Mouse (Mus musculus) limb, embryonic 13.5 days (tissue): ENCODE measurements around the gene Atrn. TPM values are rescaled to one million over a fixed set of nuclear protein-coding genes. Genes with fewer than 3 reads are reported as not detected.
"Not testable (repeated sequence)": the region's sequence is repeated elsewhere in the genome, so short reads cannot be mapped to it uniquely, and the experiment has no call there.

Experiments
- ATAC-seq: fragments of 200-750 bp; cut with Nextera tagmentation; 2 replicates; pipeline ENCODE4 v1.8.0; 2017; ENCODE audit warnings: low read depth, moderate number of reproducible peaks, moderate TSS enrichment; ENCODE audit not compliant: low FRiP score
- H3K27ac ChIP-seq: fragments of 300-500 bp; sonication (generic); 2 replicates; pipeline ENCODE4 v1.5.1; 2015; ENCODE audit warnings: inconsistent platforms, mild to moderate bottlenecking, moderate library complexity
- H3K27me3 ChIP-seq: fragments of 300-500 bp; sonication (generic); 2 replicates; pipeline ENCODE4 v1.6.1; 2015; ENCODE audit warnings: mild to moderate bottlenecking, inconsistent platforms
- H3K36me3 ChIP-seq: fragments of 300-500 bp; sonication (generic); 2 replicates; pipeline ENCODE4 v1.6.1; 2015; ENCODE audit warnings: inconsistent platforms, mild to moderate bottlenecking, moderate library complexity
- H3K4me1 ChIP-seq: fragments of 300-500 bp; sonication (generic); 2 replicates; pipeline ENCODE4 v1.6.1; 2015; ENCODE audit warnings: inconsistent platforms
- H3K4me2 ChIP-seq: fragments of 300-500 bp; sonication (generic); replicated peaks from 2 replicates; pipeline ENCODE4 v1.6.1; 2015; ENCODE audit warnings: inconsistent platforms, mild to moderate bottlenecking, moderate library complexity
- H3K4me3 ChIP-seq: fragments of 300-500 bp; sonication (generic); 2 replicates; pipeline ENCODE4 v1.5.1; 2015; ENCODE audit warnings: moderate library complexity, mild to moderate bottlenecking, inconsistent platforms
- H3K9ac ChIP-seq: fragments of 300-500 bp; sonication (generic); 2 replicates; pipeline ENCODE4 v1.6.1; 2015; ENCODE audit warnings: mild to moderate bottlenecking, inconsistent platforms
- H3K9me3 ChIP-seq: fragments of 300-500 bp; sonication (generic); 2 replicates; pipeline ENCODE4 v1.6.1; 2016; ENCODE audit warnings: inconsistent platforms
- WGBS: fragments of 180-500 bp; shearing (Covaris S2); methylation state at CpG from one replicate; pipeline ENCODE4 v1.1.7; 2015; 5-methylcytosine and 5-hydroxymethylcytosine counted together
- polyA plus RNA-seq: library from polyadenylated mRNA; unstranded; fragments of >200 nt; fragmentation: Nextera tagmentation; extraction: Ambion mirVana; gene quantifications from 2 replicates; pipeline ENCODE4 v1.2.1, GENCODE M21; 2015

The Atrn gene
- polyA plus RNA-seq, 1 experiment from 2014 or later: 8.5 TPM

DNA sequence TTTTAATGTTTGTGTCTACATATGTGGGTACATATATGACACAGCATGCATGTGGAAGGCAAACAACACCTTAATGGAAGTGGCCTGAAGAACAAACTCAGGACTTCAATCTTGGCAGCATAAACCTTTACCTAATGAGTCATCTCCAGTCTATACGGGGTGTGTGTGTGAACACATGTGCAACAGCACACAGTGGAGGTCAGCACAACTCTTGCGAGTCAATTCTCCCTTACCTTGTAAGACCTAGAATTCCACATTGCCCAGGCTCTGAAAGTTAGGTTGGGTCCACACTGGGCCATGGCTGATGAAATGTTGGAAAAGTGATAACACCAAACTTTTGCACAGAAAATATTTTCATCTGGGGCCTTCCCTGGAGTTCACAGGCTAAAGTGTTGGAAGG lies 124.3 kb downstream of the Atrn start:
- no peak overlapping the region for H3K4me2 ChIP-seq
- no peak for ATAC-seq
- peaks cover 24% of the 10 kb centered on the region for H3K36me3 ChIP-seq
- no peaks in the 10 kb centered on the region for H3K27me3 ChIP-seq
- 83% methylated on average over 2 of the region's 2 CpGs for WGBS
- no peak overlapping the region for H3K9ac ChIP-seq
- no peak overlapping the region for H3K4me3 ChIP-seq
- no peaks in the 10 kb centered on the region for H3K4me1 ChIP-seq
- no peak overlapping the region for H3K27ac ChIP-seq
- peaks cover 9% of the 10 kb centered on the region; the same call in 1 of the 2 replicates for H3K9me3 ChIP-seq

DNA sequence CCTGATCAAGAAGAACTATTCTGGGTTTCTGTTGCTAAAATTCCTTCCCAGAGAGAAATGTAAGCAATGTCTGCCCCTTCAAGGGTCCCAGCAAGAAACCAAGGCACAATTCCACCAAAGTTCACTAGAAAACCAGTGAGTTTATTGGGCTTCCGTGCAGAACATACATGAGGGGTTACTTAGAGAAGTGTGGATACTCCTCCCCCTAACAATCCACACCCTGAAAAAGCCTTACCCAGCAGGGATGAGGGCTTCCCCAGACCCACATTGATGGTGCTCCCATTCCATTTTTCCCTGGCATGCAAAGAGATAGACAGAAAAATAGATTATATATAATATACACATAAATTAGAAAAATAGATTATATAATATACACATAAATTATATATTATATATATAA lies 124.7 kb downstream of the Atrn start:
- Histone ChIP-seq H3K4me1 (no peaks in the 10 kb centered on the region), H3K9ac (no peak overlapping the region), H3K27me3 (no peaks in the 10 kb centered on the region), H3K4me2 (no peak overlapping the region), H3K4me3 (no peak overlapping the region), H3K36me3 (peaks cover 19% of the 10 kb centered on the region), H3K9me3 (peaks cover 9% of the 10 kb centered on the region; the same call in 1 of the 2 replicates), H3K27ac (no peak overlapping the region)
- WGBS: 78% methylated on average over 1 of the region's 1 CpGs
- no peak for ATAC-seq

DNA sequence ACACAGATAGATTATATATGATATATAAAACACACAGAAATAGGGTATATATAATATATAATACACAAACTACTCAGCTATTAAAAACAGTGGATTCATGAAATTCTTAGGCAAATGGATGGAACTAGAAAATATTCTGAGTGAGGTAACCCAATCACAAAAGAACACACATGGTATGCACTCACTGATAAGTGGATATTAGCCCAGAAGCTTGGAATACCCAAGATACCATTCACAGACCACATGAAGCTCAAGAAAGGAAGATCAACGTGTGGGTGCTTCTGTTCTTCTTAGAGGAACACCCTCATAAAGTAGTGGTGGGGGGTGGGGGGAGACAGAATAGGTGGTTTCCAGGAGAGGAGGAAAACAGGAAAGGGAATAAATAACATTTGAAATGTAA lies 125.1 kb downstream of the Atrn start:
- not testable (repeated sequence) for H3K4me2 ChIP-seq, ATAC-seq, H3K9ac ChIP-seq, H3K27me3 ChIP-seq, H3K4me3 ChIP-seq, H3K27ac ChIP-seq, H3K4me1 ChIP-seq, H3K9me3 ChIP-seq
- WGBS: 61% methylated on average over 1 of the region's 1 CpGs
- peaks cover 15% of the 10 kb centered on the region for H3K36me3 ChIP-seq

DNA sequence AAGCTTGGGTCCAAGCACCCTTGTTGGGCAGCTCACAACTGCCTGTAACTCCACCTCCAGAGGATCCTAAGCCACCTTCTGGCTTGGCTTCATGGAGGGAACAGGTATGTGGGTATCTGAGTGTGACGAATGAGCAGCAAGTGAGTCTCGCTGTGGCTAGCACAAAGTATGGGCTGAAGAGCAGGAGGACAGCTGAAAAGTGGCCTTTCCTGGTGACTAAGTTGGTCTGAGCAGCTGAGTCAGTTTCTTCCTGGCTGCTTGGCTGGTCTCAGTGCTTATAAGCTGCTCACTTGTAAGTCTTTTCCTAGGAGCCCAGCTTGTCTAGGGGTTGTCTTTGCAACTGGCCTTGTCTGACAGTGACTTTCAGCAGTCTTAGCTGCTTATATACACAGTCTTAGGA lies 130.0 kb downstream of the Atrn start:
- no peaks in the 10 kb centered on the region for H3K36me3 ChIP-seq
- H3K27me3 ChIP-seq: peaks cover 23% of the 10 kb centered on the region
- H3K4me3 ChIP-seq: no peak overlapping the region
- H3K4me1 ChIP-seq: peaks cover 25% of the 10 kb centered on the region
- WGBS: 84% methylated on average over 2 of the region's 2 CpGs
- H3K27ac ChIP-seq: no peak overlapping the region
- H3K9me3 ChIP-seq: peaks cover 9% of the 10 kb centered on the region; the same call in 1 of the 2 replicates
- H3K4me2 ChIP-seq: no peak overlapping the region
- ATAC-seq: no peak
- H3K9ac ChIP-seq: no peak overlapping the region

DNA sequence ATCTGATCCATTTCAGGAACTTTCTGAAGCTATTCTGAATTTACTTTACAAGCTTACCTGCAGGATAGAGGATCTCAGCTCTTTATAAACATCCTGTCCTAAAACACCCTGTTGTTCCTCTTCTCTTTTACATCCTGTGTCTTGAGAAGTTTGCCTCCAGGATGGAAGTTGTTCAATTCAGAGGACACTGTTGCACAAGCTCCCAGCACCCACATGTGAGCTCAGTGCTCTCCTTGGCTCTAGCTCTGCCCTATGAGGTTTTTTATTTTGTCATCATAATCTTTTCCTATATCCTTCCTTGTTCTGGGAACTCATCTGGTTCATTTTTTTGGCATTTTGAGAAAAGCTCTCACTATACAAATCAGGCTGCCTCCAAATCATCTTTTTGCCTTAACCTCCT lies 130.5 kb downstream of the Atrn start:
- Histone ChIP-seq H3K27ac (no peak overlapping the region), H3K4me2 (no peak overlapping the region), H3K4me1 (peaks cover 29% of the 10 kb centered on the region), H3K4me3 (no peak overlapping the region), H3K27me3 (peaks cover 28% of the 10 kb centered on the region), H3K9ac (no peak overlapping the region), H3K9me3 (peaks cover 9% of the 10 kb centered on the region; the same call in 1 of the 2 replicates), H3K36me3 (no peaks in the 10 kb centered on the region)
- no peak for ATAC-seq

DNA sequence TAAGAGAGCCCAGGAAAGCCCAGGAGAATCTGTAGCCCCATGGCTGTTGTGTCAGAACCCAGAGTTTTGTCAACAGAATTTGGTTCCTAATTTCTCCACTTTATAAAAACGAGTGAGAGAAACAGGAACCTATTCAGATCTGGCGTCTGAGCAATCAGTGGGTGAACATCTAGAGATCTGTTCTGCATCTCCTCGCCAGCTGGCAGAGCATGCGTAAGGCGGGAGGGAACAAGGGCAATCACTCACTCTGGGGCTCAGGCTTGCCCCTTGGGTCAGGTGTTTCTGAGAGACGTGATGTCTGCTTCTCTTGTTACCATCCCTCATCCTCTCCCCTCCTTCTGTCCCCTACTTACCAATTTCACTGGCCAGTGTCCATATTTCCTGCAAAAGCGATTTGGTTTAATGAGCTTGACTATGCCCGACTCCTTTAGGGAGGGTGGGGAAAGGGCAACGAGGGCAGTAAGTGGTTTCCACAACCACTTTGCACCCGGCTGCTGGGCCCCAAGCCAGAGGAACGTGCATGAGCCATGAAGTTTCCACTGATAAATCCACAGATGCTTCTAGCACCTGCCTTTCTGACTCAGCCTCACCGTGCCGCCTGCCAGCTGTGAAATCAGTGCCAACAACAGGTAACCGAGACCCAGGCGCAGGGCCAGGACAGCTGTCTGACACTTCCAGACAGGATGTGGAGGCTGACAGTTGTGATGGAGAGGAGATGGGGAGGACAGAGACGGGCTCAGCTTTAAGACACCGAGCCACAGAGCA lies 131.1 kb downstream of the Atrn start:
- peak; percentile 49 for ATAC-seq
- no peak overlapping the region for H3K9ac ChIP-seq

DNA sequence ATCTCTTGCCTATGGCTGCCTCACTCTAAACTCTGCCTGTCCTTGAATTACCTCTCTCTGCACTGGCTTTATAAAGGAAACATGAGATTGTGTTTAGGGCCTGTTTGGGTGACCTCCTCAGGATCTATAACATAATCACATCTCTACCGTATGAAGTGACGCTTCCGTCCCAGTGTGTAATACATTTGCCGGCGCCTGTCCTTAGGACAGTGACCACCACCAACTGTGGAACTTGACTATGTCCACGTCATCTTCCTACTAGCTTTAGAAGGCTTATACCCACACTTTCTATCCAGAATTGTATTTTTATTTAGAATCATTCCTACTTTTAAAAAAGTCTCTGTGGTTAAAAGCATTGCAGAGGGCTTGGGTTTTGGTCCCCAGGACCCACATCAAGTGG lies 131.9 kb downstream of the Atrn start:
- Histone ChIP-seq H3K4me3 (no peak overlapping the region), H3K4me1 (peaks cover 31% of the 10 kb centered on the region), H3K36me3 (no peaks in the 10 kb centered on the region), H3K27me3 (peaks cover 42% of the 10 kb centered on the region), H3K9ac (no peak overlapping the region), H3K27ac (no peak overlapping the region), H3K4me2 (no peak overlapping the region), H3K9me3 (peaks cover 8% of the 10 kb centered on the region; the same call in 1 of the 2 replicates)
- ATAC-seq: no peak
- WGBS: 81% methylated on average over 6 of the region's 6 CpGs

More for the DNA sequence above, 131.1 kb downstream of the Atrn start:
- no peak overlapping the region for H3K27ac ChIP-seq
- peaks cover 9% of the 10 kb centered on the region; the same call in 1 of the 2 replicates for H3K9me3 ChIP-seq
- no peak overlapping the region for H3K4me2 ChIP-seq
- H3K27me3 ChIP-seq: peaks cover 34% of the 10 kb centered on the region
- WGBS: 44% methylated on average over 17 of the region's 17 CpGs
- H3K36me3 ChIP-seq: no peaks in the 10 kb centered on the region
- peaks cover 31% of the 10 kb centered on the region for H3K4me1 ChIP-seq
- no peak overlapping the region for H3K4me3 ChIP-seq

DNA sequence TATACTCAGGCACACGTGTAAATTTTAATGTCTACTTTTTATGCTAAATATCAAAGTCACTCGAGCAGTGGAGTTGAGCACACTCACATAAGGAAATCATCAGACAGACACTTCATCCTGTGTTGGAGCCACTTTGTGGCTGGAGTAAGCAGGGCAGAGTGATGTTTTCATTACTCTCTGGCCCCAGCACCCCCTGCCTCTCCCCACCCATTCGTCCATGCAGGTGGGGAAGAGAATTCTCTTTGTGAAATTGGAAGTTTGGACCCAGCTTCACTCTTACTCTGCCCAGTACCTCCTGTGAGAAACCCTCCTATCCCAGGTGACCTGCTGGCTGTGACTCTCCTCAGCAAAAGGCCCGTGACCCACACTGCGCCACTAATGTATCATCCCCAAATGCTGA lies 132.4 kb downstream of the Atrn start:
- Histone ChIP-seq H3K9ac (no peak overlapping the region), H3K4me3 (no peak overlapping the region), H3K4me2 (no peak overlapping the region), H3K27ac (no peak overlapping the region), H3K36me3 (no peaks in the 10 kb centered on the region), H3K4me1 (peaks cover 31% of the 10 kb centered on the region), H3K9me3 (peaks cover 3% of the 10 kb centered on the region; the same call in 1 of the 2 replicates), H3K27me3 (peaks cover 45% of the 10 kb centered on the region)
- no peak for ATAC-seq
- WGBS: 74% methylated on average over 5 of the region's 5 CpGs

DNA sequence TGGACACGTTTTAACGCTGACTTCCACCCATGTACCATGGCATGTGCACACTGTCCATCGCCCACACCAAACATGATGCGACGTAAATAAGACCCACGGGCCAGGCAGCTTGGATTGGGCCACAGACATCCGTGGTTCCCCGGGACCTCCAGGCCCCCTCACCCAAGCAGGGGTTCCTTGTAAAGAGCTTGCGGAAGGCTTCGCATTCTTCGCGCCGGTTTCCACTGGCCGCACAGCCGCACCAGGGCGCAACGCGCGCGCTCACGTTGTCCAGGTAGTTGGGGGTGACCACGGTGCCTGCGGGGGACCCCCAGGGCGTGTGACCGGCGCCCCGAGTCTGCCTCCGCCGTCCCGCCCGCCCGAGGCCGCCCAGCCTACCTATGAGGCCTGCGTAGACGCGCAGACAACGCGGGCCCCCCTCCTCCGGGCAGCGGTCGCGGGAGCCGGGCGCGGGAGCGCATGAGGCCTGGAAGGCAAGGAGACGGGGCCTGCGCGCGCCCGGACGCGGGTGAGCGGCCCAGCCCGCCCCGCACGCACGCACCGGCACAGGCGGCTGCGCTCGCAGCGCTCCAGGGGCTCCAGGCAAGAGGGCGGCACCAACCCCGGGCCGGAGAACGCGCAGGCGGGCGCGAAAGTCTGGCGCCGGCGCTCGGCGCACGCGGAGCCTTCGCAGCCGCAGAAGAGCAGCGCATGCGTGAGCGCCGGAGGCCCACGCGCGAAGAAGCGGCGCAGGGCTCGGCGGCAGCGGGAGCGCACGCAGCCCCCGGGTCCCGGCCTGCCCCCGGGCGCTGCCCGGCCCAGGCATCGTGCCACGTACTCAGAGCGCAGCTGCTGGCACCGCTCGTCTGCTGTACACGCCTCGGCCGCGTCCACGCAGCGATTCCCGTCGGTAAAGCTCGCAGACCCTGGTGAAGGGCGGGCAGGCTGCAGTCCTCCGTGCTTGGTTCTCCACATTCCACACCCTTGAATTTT lies 134.8 kb downstream of the Atrn start:
- ATAC-seq: peak; percentile 68
- 3% methylated on average over 104 of the region's 115 CpGs for WGBS
- peak overlapping the region; percentile 83 for H3K9ac ChIP-seq
- peak overlapping the region; percentile 66 for H3K4me3 ChIP-seq
- peaks cover 45% of the 10 kb centered on the region for H3K27me3 ChIP-seq
- H3K36me3 ChIP-seq: no peaks in the 10 kb centered on the region
- no peaks in the 10 kb centered on the region for H3K9me3 ChIP-seq
- peaks cover 44% of the 10 kb centered on the region for H3K4me1 ChIP-seq
- no peak overlapping the region for H3K27ac ChIP-seq
- H3K4me2 ChIP-seq: peak overlapping the region; percentile 96

DNA sequence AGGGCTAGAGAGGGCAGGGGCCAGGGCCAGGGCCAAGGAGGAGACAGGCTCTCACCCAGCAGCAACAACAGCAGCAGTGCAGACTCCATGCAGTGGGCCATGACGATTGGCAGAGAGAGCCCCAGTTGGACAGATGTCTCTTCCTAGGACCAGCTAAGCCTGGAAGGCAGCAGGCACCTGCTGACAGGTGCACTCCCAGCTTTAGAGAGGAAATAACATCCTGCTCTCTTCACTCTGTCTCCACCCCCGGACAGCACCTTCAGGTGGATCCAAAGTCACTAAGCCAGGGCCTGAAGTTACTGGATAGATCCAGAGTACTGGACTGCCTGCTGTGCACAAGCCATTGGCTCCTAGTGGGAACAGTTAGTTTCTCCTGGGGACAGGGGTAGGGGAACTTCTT lies 136.7 kb downstream of the Atrn start, which contains the start of gene Gfra4:
Gene Gfra4 (minus strand): TSS at position 101 of the 400 bp plus-strand sequence.
- Histone ChIP-seq H3K36me3 (no peaks in the 10 kb centered on the region), H3K4me1 (peaks cover 38% of the 10 kb centered on the region), H3K27ac (no peak within 1 kb of the TSS), H3K27me3 (peaks cover 45% of the 10 kb centered on the region), H3K4me3 (peak within 1 kb of the TSS; percentile 66), H3K4me2 (peak within 1 kb of the TSS; percentile 96), H3K9me3 (no peaks in the 10 kb centered on the region), H3K9ac (peak within 1 kb of the TSS; percentile 83; the same call in 1 of the 2 replicates)
- 56% methylated on average over 2 of the region's 2 CpGs for WGBS
- ATAC-seq: no peak

DNA sequence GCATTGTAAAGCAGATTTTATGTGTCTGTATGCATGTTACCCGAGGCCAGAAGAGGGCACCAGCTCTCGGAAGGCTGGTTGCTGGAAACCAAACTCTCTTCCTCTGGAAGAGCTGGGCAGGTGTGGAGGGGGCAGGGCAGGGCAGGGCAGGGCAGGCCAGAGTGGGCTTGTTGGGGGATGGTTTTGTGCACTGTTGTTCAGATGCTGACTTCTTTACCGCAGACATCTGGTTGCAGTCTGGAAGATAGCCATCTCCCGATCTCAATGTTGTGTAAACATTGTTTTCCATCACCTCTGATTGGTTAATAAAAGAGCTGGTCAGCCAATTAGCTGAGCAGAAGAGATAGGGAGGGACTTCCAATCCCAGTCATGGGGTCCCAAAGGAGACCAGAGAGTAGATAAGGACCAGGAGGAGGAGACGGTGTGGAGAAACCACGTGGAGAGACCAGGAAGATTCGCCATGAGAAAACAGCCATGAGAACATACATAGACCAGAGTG lies 138.1 kb downstream of the Atrn start:
- H3K36me3 ChIP-seq: no peaks in the 10 kb centered on the region
- H3K27ac ChIP-seq: no peak overlapping the region
- H3K9me3 ChIP-seq: no peaks in the 10 kb centered on the region
- ATAC-seq: no peak
- WGBS: 6% methylated on average over 7 of the region's 7 CpGs
- no peak overlapping the region for H3K9ac ChIP-seq
- 0 out of 2 replicates have a peak overlapping the region, but pooled peaks have one; percentile 30 for H3K4me2 ChIP-seq
- H3K27me3 ChIP-seq: peaks cover 41% of the 10 kb centered on the region
- no peak overlapping the region for H3K4me3 ChIP-seq
- peaks cover 36% of the 10 kb centered on the region for H3K4me1 ChIP-seq
